Mouse (Mus musculus) CD4-positive helper T cell, adult 2 months (primary cell): ENCODE data around the gene Tmem182.

Experiments used
- DNase-seq: peaks from one replicate; pipeline ENCODE4 v3.0.0-alpha.2; 2012; ENCODE audit warnings: low read depth, missing footprints, low spot score

Gene Tmem182

GRCm38 (mm10) chr1:40865043-40865442, 59.6 kb downstream of the Tmem182 start:
- DNase-seq: no peak

DNA sequence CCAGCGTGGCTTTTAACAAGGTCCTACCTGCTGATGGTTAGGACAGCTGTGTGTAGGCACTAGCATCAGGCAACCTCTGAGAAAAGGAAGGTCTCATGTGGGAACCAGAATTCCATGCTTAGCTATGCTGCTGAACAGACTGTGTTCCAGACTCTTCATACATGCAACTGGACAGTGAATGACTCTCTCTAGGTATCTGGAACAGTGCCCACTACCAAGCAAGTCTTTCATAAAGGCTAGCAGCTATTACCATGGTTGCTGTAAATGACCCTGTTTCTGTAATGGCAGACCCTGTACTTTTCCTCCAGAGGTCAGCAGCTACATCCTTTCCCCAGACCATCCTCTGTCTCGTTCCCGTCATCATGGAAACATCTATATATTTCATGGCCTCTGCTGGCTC, 61.7 kb downstream of the Tmem182 start:
- DNase-seq: no peak

- DNase-seq: no peak
Observed at GRCm38 (mm10) chr1:40867651-40868050, 62.2 kb downstream of the Tmem182 start.

GRCm38 (mm10) chr1:40873760-40874455, 68.5 kb downstream of the Tmem182 start:
- no peak for DNase-seq

- DNase-seq: no peak
Observed at GRCm38 (mm10) chr1:40874456-40875375, 69.3 kb downstream of the Tmem182 start.

DNA sequence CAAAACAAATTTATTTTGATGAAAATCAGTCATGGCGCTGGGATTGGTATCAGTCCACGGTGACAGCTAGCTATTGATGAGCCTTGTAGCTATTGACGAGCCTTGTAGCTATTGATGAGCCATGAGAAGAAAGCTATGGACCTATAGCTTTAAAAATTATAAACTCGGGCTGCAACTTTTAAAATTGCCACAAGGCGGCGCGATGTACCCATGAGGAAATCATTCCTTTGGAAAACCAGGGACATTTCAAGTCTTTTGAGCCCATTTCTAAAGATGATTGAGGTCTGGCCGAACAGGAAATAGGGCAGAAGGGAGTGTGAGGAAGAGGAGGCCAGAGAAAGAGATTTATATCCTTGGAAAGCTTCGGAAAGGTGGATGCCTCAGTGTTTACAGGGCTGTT, 73.7 kb downstream of the Tmem182 start:
- no peak for DNase-seq

DNA sequence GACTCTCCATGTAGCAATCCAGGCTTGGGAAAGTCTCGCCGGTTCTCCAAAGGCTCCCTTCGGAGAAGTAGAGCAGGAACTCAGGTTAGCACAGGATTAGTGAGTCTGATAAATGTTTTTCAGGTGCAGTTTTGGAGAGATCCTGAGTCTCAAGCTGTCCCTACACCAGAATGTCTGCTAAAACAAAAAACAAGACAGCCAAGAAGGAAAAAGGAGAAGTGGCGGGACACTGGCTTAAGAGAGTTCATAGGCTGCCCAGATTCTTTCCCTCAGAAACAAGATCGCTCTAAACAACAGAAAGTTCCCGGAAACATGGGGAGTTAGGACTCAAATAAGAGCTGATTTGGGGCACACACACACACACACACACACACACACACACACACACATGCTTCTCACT, 74.1 kb downstream of the Tmem182 start:
- no peak for DNase-seq

GRCm38 (mm10) chr1:40880527-40880926, 75.1 kb downstream of the Tmem182 start:
- no peak for DNase-seq

- no peak for DNase-seq
Observed at GRCm38 (mm10) chr1:40883856-40884255, 78.5 kb downstream of the Tmem182 start.

DNA sequence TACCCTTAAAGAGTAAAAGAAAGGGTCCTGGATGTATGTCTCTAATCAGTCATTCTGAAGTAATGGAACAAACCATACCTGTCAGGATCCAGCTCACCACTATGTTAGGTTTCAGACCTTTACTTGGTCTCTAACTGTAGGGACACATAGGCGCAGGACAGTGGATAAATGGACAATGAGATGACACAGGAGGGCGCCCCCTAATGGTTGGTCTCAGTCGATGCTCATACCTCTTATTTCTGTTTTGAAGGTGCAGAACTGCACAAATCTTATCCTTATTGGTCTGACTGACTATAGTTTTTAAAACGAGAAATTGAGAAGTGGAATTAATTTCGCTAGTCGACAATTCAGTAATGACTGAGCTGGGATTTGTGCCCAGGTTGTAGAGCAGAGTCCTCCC, 79.5 kb downstream of the Tmem182 start:
- no peak for DNase-seq

GRCm38 (mm10) chr1:40887673-40888072, 82.3 kb downstream of the Tmem182 start:
- DNase-seq: no peak

GRCm38 (mm10) chr1:40888396-40889040, 83.1 kb downstream of the Tmem182 start:
- no peak for DNase-seq

- no peak for DNase-seq
Observed at GRCm38 (mm10) chr1:40889617-40890016, 84.2 kb downstream of the Tmem182 start.

GRCm38 (mm10) chr1:40890246-40890645, 84.8 kb downstream of the Tmem182 start:
- no peak for DNase-seq

DNA sequence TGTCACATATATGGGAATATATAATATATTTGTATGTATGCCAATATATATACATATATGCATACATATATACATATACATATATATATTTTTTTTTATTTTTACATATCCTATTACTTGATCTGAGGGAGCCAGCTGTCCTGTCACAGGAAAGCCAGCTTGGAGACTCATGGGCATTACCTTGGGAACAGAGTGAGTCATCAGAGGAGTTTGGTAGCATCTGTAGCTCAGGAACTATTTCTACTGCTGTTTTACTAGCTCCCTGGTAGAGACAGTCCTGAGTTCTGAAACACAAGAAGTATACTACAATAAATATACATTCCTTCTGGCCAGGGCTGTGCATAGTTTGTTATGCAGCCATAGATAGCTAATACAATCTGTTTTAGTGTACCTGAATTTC, 98.3 kb downstream of the Tmem182 start:
- no peak for DNase-seq
